Mouse (Mus musculus) right cerebral cortex, adult 2 months (tissue): ENCODE results near the gene Gm45716.

Experiments
- DNase-seq, 2 experiments: peaks; one replicate each; pipeline ENCODE4 v3.0.0; 2021 to 2022; ENCODE audit warnings: low spot score in 2 of 2

Gm45716 gene

GRCm38 (mm10) chr11:90214246-90214645 is 26.8 kb downstream of the Gm45716 start:
- DNase-seq = no peak

DNA sequence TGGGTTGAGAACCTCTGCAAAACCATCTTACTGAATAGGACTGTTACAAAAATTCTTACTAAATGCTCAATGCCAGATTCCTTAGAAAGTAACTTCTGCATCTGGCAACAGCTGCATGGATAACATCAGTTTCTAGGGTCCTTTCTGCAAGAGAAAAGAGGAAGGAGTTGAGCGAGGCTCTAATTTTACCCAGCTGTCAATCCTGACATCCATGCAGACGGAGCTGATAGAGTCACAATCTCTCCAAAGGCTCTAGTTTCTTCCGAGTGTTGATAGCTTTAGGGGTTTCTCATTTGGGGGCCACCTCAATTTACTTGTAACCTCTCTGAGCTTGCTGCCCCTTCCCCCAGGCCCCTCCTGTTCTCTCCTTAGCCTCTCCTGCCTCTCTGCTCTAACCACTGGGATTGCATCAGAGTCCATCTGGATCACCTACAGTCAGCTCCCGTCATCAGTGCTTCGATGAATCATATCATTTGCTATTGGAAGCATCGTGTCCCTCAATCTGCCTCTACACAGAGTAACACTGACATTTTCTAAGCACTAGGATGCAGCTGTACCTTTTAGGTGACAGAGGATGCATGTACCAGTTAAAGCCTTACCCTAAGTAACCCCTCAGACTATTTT is 32.7 kb downstream of the Gm45716 start:
- no peak for DNase-seq

DNA sequence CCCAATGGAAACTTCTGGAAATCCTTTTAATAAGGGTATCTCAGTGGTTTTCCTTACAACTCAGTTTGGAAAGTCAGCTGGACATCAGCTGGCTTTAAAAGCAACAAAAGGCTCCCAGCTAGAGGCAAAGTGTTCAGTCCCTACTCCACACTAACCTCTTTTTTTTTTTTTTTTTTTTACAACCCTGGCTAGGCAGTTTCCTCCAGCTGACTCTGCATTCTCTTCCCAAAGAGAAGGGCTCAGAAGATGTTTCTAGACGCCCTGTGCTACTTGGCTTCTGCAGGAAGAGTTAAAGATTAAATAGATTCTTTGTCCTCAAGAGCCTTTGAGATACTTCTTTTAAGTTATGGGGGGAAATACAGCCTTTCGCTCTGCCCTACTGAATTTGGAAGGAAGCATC is 33.3 kb downstream of the Gm45716 start:
- no peak for DNase-seq

DNA sequence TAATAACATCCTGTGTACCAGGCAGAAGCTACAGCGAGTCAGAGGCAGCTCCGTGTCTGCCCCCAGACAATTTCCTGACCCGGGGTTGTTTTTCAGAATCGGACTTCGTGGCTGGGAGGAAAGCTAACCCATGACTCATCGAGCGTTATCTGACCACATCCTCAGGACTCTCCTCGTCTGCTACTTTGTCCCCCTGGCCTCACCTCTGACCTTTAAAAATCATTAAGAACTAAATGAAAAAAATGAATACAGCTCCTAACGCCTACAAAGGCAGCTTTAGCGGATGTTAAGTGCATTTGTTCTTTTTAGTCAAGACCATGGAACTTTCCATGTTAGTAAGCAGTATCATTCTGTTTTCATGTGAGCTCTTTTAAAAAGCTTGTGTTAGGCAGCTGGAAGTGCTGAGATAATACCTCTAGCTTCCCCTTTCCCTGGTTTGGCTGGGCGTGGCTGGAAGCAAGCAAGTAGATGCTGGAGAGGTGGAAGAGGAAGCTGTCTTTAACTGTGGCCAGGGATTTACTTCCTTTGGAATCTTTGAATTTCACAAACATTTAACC is 37.5 kb downstream of the Gm45716 start:
- no peak for DNase-seq

- no peak for DNase-seq
Measured at GRCm38 (mm10) chr11:90227000-90227922, 39.8 kb downstream of the Gm45716 start.

DNA sequence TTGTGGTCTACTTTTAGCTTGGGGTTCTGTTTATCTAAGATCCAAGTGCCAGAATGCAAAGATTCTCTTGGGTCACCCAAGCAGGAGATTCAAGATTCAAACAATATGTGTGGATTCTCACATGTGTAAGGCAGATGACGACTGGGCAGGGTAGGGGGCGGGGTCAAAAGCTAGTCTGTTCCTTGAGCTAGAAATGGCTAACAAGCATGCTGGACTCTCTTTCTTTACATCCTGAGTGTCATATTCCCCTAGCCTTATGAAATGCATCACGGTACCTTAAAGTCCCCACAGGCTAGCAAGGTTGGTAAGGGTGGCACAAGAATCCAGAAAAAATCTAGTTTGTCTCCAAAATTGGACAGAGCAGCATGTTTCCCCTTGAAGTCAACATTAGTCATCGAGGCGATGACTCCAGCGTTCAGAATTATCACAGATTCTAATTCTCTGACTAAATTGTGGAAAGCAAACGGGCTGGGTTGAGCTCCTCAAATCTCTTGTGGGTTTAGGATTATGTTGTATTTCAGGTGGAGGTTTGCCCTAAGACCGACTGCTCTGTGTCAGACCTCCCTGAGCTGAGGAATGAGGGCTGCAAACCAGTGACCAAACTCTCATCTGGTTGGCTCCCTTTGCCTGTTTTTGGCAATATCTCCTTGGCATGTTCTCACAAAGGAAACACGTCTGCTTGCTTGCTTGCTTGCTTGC is 40.9 kb downstream of the Gm45716 start:
- DNase-seq = no peak

GRCm38 (mm10) chr11:90229800-90230199 is 42.3 kb downstream of the Gm45716 start:
- DNase-seq = no peak

DNA sequence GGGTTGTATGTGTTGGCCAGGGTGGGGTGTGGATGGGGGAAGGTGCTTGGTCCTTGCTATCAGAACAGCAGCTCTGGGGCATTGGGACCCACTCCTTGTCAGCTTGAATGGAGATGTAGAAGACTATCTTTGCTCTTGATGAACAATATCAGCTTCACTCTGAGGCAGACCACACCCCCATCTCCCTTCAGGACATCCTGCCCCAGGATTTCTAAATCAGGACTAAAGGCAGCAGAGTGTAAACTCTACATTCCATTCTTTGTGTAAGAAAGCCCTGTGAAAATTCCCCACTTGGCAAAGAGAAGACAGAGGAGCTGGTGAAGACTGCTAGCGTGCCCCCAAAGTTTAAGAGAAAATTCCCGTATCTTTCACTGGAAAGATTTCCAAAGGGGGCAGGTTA is 43.2 kb downstream of the Gm45716 start:
- DNase-seq = no peak

DNA sequence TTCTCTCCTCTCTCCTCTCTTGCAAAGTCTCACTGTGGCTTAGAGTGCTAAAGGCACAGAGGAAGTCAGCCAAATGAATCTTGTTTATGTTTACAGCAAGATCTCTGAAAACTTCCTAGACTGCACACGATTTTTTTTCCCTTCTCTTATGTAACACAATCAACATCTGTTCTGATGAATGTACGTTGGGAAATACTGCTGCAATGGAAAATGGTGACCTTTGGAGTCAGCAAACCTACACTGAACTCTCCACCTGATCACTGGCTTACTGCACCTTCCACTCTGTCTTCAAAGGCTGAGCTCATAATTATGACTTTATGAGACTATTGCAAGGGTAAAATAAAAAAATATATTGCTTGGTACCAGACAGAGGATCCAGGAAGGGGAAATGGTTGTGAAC is 44.1 kb downstream of the Gm45716 start:
- DNase-seq = no peak

GRCm38 (mm10) chr11:90232685-90233084 is 45.2 kb downstream of the Gm45716 start:
- peak in 1 of 2 experiments; percentile 8 for DNase-seq

DNA sequence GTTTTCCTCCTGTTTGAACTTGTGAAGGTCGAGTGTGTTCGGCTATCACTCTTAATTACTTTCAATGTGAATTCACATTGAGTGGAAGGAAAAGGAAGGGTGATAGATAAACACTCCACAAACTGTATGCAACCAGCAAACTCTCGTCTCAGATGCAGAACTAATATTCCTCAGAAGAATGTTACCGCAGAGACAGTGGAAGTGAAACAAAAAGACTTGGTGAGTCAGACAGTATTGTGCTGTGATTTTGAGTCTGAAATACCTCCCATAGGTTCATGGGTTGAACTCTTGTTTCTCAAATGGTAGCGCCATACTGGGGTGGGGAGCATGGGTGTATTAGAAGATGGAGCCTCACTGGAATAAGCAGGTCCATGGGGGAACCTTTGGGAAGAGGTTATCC is 47.7 kb downstream of the Gm45716 start:
- no peak for DNase-seq

GRCm38 (mm10) chr11:90237616-90238015 is 50.1 kb downstream of the Gm45716 start:
- DNase-seq = no peak

DNA sequence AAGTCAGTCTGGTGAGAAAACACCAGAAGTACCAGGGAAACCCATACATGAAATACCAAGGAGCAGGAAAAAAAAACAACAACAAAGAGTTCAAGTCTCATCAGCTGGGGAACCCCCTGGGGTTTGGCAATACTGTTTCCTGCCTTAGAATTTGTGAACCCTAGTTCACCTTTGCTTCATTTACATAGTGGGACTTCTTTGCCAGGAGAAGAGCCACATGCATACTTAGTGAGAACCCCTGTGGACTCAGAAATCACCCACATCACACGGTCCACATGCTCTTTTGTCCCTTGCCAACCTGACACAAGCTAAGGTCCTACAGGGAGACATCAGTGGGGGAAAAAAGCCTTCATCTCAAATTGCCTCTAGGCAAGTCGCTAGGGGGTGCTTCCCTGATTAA is 51.2 kb downstream of the Gm45716 start:
- DNase-seq = no peak

DNA sequence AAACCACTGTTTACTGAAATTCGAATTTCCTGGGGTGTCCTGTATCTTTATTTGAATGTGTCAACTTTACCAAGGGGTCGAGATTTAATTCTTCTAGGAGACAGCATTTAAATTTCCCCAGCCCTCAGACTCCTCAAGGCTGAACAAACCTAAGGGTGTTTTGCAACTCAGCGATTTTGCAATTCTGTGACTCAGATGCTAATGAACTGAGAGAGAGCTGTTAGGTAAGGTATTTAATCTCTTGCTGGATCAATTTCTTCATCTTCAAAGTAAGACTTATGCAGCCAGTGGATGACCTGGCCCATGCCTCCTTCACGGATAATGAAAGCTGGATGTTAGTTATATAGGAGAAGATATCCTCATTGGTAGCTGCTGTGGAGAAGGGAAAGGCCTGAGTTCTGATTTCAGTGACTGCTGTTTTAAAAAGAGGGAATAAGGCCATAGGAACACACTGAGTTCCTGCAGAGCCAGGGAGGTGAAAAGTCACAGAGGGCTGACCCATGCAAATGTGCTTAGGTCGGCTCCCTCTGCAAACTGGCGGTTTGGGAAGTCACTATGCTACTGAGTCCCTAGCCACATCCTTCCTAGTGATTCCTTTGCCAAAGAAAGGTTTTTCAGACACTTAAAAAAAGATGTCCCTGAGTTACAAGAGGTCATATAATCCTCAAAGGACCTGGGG is 53.3 kb downstream of the Gm45716 start:
- DNase-seq = no peak

GRCm38 (mm10) chr11:90241874-90242273 is 54.4 kb downstream of the Gm45716 start:
- no peak for DNase-seq

GRCm38 (mm10) chr11:90243300-90243699 is 55.8 kb downstream of the Gm45716 start:
- DNase-seq = no peak

GRCm38 (mm10) chr11:90245630-90246029 is 58.1 kb downstream of the Gm45716 start:
- no peak for DNase-seq

DNA sequence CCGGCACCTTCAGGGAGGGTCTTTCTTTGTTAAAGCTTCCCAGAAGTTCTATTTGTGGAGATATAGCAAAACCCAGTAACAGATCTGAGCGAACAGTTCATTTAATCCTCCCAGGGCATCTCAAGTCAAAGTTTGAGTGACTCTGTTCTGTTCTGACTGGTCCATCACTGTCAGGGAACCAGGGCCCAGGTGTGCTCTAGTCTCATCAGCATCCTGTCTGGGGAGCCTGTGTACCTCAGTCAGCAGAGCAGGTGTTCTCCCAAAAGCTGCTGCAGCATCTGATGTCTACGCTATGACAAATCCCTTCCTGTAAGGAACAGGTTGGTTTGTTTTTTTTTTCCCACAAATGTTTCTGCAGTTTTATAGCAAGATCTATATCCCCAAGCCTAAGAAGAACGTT is 59.2 kb downstream of the Gm45716 start:
- DNase-seq = no peak

GRCm38 (mm10) chr11:90247793-90248192 is 60.3 kb downstream of the Gm45716 start:
- no peak for DNase-seq

DNA sequence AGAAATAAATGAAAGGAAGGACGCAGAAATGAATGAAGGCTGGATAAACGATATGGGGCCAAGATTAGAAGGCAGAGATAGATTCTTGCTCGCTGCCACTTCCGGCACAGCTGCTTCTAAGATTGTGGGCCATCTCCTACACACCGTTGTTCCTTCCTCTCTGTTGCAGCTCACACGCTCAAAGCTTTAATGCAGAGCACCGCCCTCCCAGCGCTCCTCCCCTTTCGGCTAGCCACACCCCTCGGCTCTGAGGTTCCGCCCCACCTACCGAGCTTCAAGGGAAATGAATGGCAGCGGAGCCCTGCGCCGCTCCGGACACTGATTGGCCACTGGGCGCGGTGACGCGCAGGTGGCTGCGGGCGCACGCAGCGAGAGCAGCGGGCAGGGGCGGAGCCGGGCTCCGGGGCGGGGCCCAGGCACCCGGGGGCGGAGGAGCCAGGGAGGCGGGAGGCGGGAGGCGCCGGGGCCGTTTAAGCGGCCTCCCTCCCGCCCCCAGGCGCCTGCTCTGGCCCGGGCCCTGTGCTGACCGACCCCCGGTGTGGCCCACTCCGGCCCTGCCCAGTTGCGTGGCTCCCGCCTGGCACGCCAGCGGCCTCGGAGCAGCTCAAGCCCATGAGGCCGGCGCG is 61.7 kb downstream of the Gm45716 start, which contains the start of gene Mmd:
TSS of gene Mmd (plus strand) at position 432 of the 626 bp plus-strand sequence.
- DNase-seq = peak; percentile 96 to 97

- peak in 1 of 2 experiments; percentile 45 for DNase-seq
Measured at GRCm38 (mm10) chr11:90249701-90250141, 62.2 kb downstream of the Gm45716 start.
